In the genomic region with DNA sequence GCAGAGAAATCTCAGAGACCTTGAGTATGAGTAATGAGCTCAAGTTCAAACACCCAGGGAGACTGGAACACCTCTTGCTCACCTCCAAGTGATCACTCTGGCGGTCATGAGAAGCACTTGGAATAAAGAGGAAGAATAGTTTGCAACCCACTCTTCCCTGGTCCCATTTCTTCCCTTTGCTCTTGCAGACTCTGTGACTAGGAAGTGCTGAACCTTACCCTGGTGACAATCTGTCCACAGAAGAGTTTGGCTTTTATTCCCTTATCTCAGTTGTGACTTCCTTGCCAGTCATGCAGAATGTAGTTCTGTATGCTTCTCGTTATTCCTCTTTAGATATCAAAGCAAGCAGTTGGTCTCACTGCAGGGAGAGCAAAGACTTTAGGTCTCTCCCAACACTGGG, we compare ENCODE assay signal across 22 mouse cellular contexts. TPM values are rescaled to one million over a fixed set of nuclear protein-coding genes. Genes with fewer than 3 reads are reported as not detected.
DNase-seq lines count a peak whose midpoint lies in the region; ATAC-seq and TF ChIP-seq lines count a peak whose summit lies in the region.
"Had no signal": no experiment of that assay in that cellular context is flagged by ENCODE, and none has a peak within 500 bp of the region (broad histone marks: within the 10 kb centered on the region; RNA-seq: fewer than 3 reads in every experiment).

No protein-coding gene starts in this region.

- H3K27me3 ChIP-seq in MEL (ENCODE audit: control insufficient read depth in 1 of 2, insufficient read depth in 2 of 2, low read length in 2 of 2), result peaks cover 3 to 8% of the 10 kb centered on the region in 2 experiments
- H3K27me3 ChIP-seq in intestine, embryonic 16.5 days (replicated peaks; ENCODE audit: control insufficient read depth, insufficient read depth, low read length), result no peaks in the 10 kb centered on the region
- H3K27me3 ChIP-seq in stomach, postnatal 0 days (ENCODE audit: control insufficient read depth, insufficient read depth, low read length), result no peaks in the 10 kb centered on the region
- H3K27me3 ChIP-seq: embryonic facial prominence, embryonic 12.5 days; forebrain, embryonic 13.5 days; forebrain, embryonic 15.5 days had no signal

- peak; percentile 10 for DNase-seq in MEL (ENCODE audit: low read depth, low spot score)
- DNase-seq in stomach, postnatal 0 days (ENCODE audit: low spot score), result no peak
- DNase-seq in left cerebral cortex, adult 8-10 months (ENCODE audit: low spot score in 2 of 2), result no peak
- no peak for DNase-seq in heart, postnatal 10 days
- DNase-seq: adrenal gland, postnatal 10 days; adrenal gland, postnatal 25 days; cerebellum, adult 11 months; cerebellum, adult 18-20 months; cerebellum, adult 8-10 months; cerebellum, adult 9-11 months; cerebellum, postnatal 14 days; cerebellum, postnatal 36 days; forebrain, postnatal 0 days had no signal

- H3K9me3 ChIP-seq in MEL (replicated peaks; ENCODE audit: insufficient read depth, low read length), result no peaks in the 10 kb centered on the region
- H3K9me3 ChIP-seq in intestine, embryonic 16.5 days (ENCODE audit: control insufficient read depth, low read length), result no peaks in the 10 kb centered on the region
- no peaks in the 10 kb centered on the region for H3K9me3 ChIP-seq in stomach, postnatal 0 days (ENCODE audit: control insufficient read depth, low read length)
- H3K9me3 ChIP-seq: embryonic facial prominence, embryonic 10.5 days; embryonic facial prominence, embryonic 12.5 days; forebrain, embryonic 13.5 days; forebrain, embryonic 15.5 days had no signal

- no peak overlapping the region for H3K4me3 ChIP-seq in MEL (ENCODE audit: control insufficient read depth in 1 of 2, insufficient read depth in 1 of 2, low read depth in 2 of 2, low read length in 2 of 2)
- no peak overlapping the region for H3K4me3 ChIP-seq in intestine, embryonic 16.5 days (ENCODE audit: low read length)
- no peak overlapping the region for H3K4me3 ChIP-seq in stomach, postnatal 0 days (ENCODE audit: low read depth, low read length)
- H3K4me3 ChIP-seq: embryonic facial prominence, embryonic 10.5 days; embryonic facial prominence, embryonic 12.5 days; forebrain, embryonic 13.5 days; forebrain, embryonic 15.5 days had no signal

- H3K9ac ChIP-seq in MEL (ENCODE audit: control insufficient read depth, low read depth, low read length, poor library complexity, severe bottlenecking), result no peak overlapping the region
- H3K9ac ChIP-seq in intestine, embryonic 16.5 days (ENCODE audit: low read depth, low read length), result no peak overlapping the region
- H3K9ac ChIP-seq in stomach, postnatal 0 days (ENCODE audit: low read length), result no peak overlapping the region
- H3K9ac ChIP-seq: embryonic facial prominence, embryonic 12.5 days; forebrain, embryonic 13.5 days; forebrain, embryonic 15.5 days; forebrain, postnatal 0 days had no signal

- no peak for TF ChIP-seq POLR2A in MEL (IDR thresholded peaks at IDR 0.05; ENCODE audit: control insufficient read depth in 1 of 2, insufficient read depth in 1 of 2, low read depth in 1 of 2, low read length in 2 of 2, poor library complexity in 1 of 2)

- H3K27ac ChIP-seq in MEL (ENCODE audit: control insufficient read depth, low read depth, low read length), result no peak overlapping the region
- H3K27ac ChIP-seq in intestine, embryonic 16.5 days (ENCODE audit: low read length), result no peak overlapping the region
- H3K27ac ChIP-seq in stomach, postnatal 0 days (replicated peaks), result no peak overlapping the region
- H3K27ac ChIP-seq: embryonic facial prominence, embryonic 10.5 days; embryonic facial prominence, embryonic 12.5 days; forebrain, embryonic 13.5 days; forebrain, embryonic 15.5 days had no signal

- no peaks in the 10 kb centered on the region for H3K79me2 ChIP-seq in MEL (ENCODE audit: control insufficient read depth, insufficient read depth, low read length, poor library complexity)

- TF ChIP-seq RAD21 in MEL (IDR thresholded peaks at IDR 0.05; ENCODE audit: low read depth, low read length), result no peak

- peak; percentile 52 for ATAC-seq in common myeloid progenitor, adult 5-6 weeks (replicated peaks; ENCODE audit: low read depth, poor library complexity, severe bottlenecking)
- ATAC-seq in intestine, embryonic 16.5 days, result peak; percentile 48; the same call in 1 of the 2 replicates
- ATAC-seq in stomach, postnatal 0 days (ENCODE audit: low FRiP score, low TSS enrichment), result 0 out of 2 replicates have a peak, but pooled peaks have one; percentile 24
- no peak for ATAC-seq in megakaryocyte, adult 5-6 weeks (ENCODE audit: poor library complexity, severe bottlenecking)
- ATAC-seq: activated CD4-positive, CD25-positive, alpha-beta regulatory T cell, adult 4 months; forebrain, embryonic 13.5 days; forebrain, embryonic 15.5 days; forebrain, postnatal 0 days; Patski had no signal

- H3K4me1 ChIP-seq in MEL (ENCODE audit: control insufficient read depth in 1 of 2, insufficient read depth in 2 of 2, low read length in 2 of 2), result no peaks in the 10 kb centered on the region
- H3K4me1 ChIP-seq in intestine, embryonic 16.5 days (ENCODE audit: control insufficient read depth, insufficient read depth, low read length), result peaks cover 4% of the 10 kb centered on the region; the same call in 1 of the 2 replicates
- H3K4me1 ChIP-seq in stomach, postnatal 0 days (replicated peaks; ENCODE audit: control insufficient read depth, insufficient read depth), result no peaks in the 10 kb centered on the region
- H3K4me1 ChIP-seq: embryonic facial prominence, embryonic 12.5 days; forebrain, embryonic 13.5 days; forebrain, embryonic 15.5 days had no signal

- TF ChIP-seq EP300 in MEL (IDR thresholded peaks at IDR 0.05; ENCODE audit: low read depth in 1 of 2, low read length in 2 of 2), result no peak
- no peak for TF ChIP-seq EP300 in stomach, postnatal 0 days (optimal IDR thresholded peaks at IDR 0.05)

- H3K4me2 ChIP-seq in intestine, embryonic 16.5 days (ENCODE audit: low read depth, low read length), result no peak overlapping the region
- H3K4me2 ChIP-seq in stomach, postnatal 0 days (replicated peaks; ENCODE audit: low read depth), result no peak overlapping the region
- H3K4me2 ChIP-seq: embryonic facial prominence, embryonic 12.5 days; forebrain, embryonic 13.5 days; forebrain, embryonic 15.5 days had no signal

- 62% methylated on average over 2 of the region's 2 CpGs for WGBS in intestine, embryonic 16.5 days
- WGBS in stomach, postnatal 0 days, result 58% methylated on average over 2 of the region's 2 CpGs

- intact Hi-C loops in heart, postnatal 10 days (cut with DNase I), result no loop called here

- no peaks in the 10 kb centered on the region for H3K36me3 ChIP-seq in MEL (ENCODE audit: control insufficient read depth in 1 of 2, insufficient read depth in 2 of 2, low read length in 2 of 2)
- no peaks in the 10 kb centered on the region for H3K36me3 ChIP-seq in intestine, embryonic 16.5 days (ENCODE audit: control insufficient read depth, insufficient read depth, low read length)
- H3K36me3 ChIP-seq in stomach, postnatal 0 days (ENCODE audit: control insufficient read depth, insufficient read depth, low read length), result no peaks in the 10 kb centered on the region
- H3K36me3 ChIP-seq: embryonic facial prominence, embryonic 10.5 days; embryonic facial prominence, embryonic 12.5 days; forebrain, embryonic 15.5 days had no signal

- TF ChIP-seq CTCF in MEL (IDR thresholded peaks at IDR 0.05 in 2 of 3, conservative IDR thresholded peaks at IDR 0.05 in 1 of 3; ENCODE audit: control insufficient read depth in 1 of 3, insufficient read depth in 1 of 3, low read depth in 2 of 3, low read length in 3 of 3, poor library complexity in 1 of 3, severe bottlenecking in 1 of 3), result no peak
- TF ChIP-seq CTCF in stomach, postnatal 0 days (IDR thresholded peaks at IDR 0.05; ENCODE audit: low read depth), result no peak

TF ChIP-seq in MEL, 35 proteins besides CTCF, POLR2A, EP300 and RAD21:
- TF ChIP-seq NELFE (IDR thresholded peaks at IDR 0.05; ENCODE audit: low read depth, low read length) (no peak), POLR2AphosphoS5 (IDR thresholded peaks at IDR 0.05; ENCODE audit: borderline replicate concordance, low read depth, low read length) (no peak), TCF12 (IDR thresholded peaks at IDR 0.05; ENCODE audit: low read depth, low read length) (no peak)

RNA-seq across cellular contexts. Expression of a gene that starts 30.2 kb away (rescaled TPM):
- not detected in 2 replicates for total RNA-seq in MEL (2012; rRNA removed)
- not detected for polyA plus RNA-seq in MEL (2012; ENCODE audit: insufficient read depth in 1 of 2, insufficient read length in 2 of 2, low read depth in 1 of 2, low replicate concordance in 2 of 2, missing spikeins in 1 of 2)
- 1.0 and 4.2 TPM in 2 replicates for total RNA-seq in common myeloid progenitor, adult 5-6 weeks (2017)
- 11.2 and 11.7 TPM in 2 replicates for polyA plus RNA-seq in intestine, embryonic 16.5 days (2015; fragmentation: Nextera tagmentation; extraction: Ambion mirVana)
- polyA plus RNA-seq in stomach, postnatal 0 days (2015; fragmentation: Nextera tagmentation; extraction: Ambion mirVana), result 9.5 and 10.2 TPM in 2 replicates
- 50.0 and 54.3 TPM in 2 replicates for total RNA-seq in megakaryocyte, adult 5-6 weeks (2015)
- 56.0 and 68.8 TPM in 2 replicates for total RNA-seq in megakaryocyte, adult 5-6 weeks (2017)
- total RNA-seq in left cerebral cortex, adult 8-10 months (2022), result 10 to 100 TPM in 1 of 4 experiments, 1 to 10 TPM in 3; 6.8 to 10.4 (median 8.3) TPM
- total RNA-seq in heart, postnatal 10 days (2021), result 1 to 10 TPM; 1.7 to 3.0 TPM

RNA-seq across cellular contexts. Expression of a gene that starts 30.3 kb away (rescaled TPM):
- total RNA-seq in MEL (2012; rRNA removed), result not detected in 2 replicates
- polyA plus RNA-seq in MEL (2012; ENCODE audit: insufficient read depth in 1 of 2, insufficient read length in 2 of 2, low read depth in 1 of 2, low replicate concordance in 2 of 2, missing spikeins in 1 of 2), result not detected
- total RNA-seq in common myeloid progenitor, adult 5-6 weeks (2017), result 3.1 and 5.0 TPM in 2 replicates
- 24.6 and 25.6 TPM in 2 replicates for polyA plus RNA-seq in intestine, embryonic 16.5 days (2015; fragmentation: Nextera tagmentation; extraction: Ambion mirVana)
- 23.6 and 25.2 TPM in 2 replicates for polyA plus RNA-seq in stomach, postnatal 0 days (2015; fragmentation: Nextera tagmentation; extraction: Ambion mirVana)
- 17.6 and 19.8 TPM in 2 replicates for total RNA-seq in megakaryocyte, adult 5-6 weeks (2015)
- 44.5 and 54.9 TPM in 2 replicates for total RNA-seq in megakaryocyte, adult 5-6 weeks (2017)
- 10 to 100 TPM in 1 of 4 experiments, 1 to 10 TPM in 3; 8.9 to 11.2 (median 9.6) TPM for total RNA-seq in left cerebral cortex, adult 8-10 months (2022)
- total RNA-seq in heart, postnatal 10 days (2021), result 10 to 100 TPM; 35.0 to 39.9 TPM
